Mouse (Mus musculus) neural tube, embryonic 12.5 days (tissue): ENCODE data around the gene Otor. TPM values are rescaled to one million over a fixed set of nuclear protein-coding genes. Genes with fewer than 3 reads are reported as not detected.

Source experiments
- ATAC-seq: fragments of 200-750 bp; cut with Nextera tagmentation; 2 replicates; pipeline ENCODE4 v1.8.0; 2017; ENCODE audit warnings: low read depth, mild to moderate bottlenecking, moderate TSS enrichment, moderate library complexity; ENCODE audit not compliant: low FRiP score
- H3K27ac ChIP-seq: fragments of 300-500 bp; sonication (generic); 2 replicates; pipeline ENCODE4 v1.5.1; 2016
- H3K27me3 ChIP-seq: fragments of 300-500 bp; sonication (generic); replicated peaks from 2 replicates; pipeline ENCODE4 v1.6.1; 2016; ENCODE audit warnings: mild to moderate bottlenecking
- H3K36me3 ChIP-seq: fragments of 300-500 bp; sonication (generic); 2 replicates; pipeline ENCODE4 v1.6.1; 2016; ENCODE audit warnings: mild to moderate bottlenecking
- H3K4me1 ChIP-seq: fragments of 300-500 bp; sonication (generic); 2 replicates; pipeline ENCODE4 v1.6.1; 2016
- H3K4me2 ChIP-seq: fragments of 300-500 bp; sonication (generic); replicated peaks from 2 replicates; pipeline ENCODE4 v1.6.1; 2016; ENCODE audit warnings: mild to moderate bottlenecking
- H3K4me3 ChIP-seq: fragments of 300-500 bp; sonication (generic); 2 replicates; pipeline ENCODE4 v1.5.1; 2016
- H3K9ac ChIP-seq: fragments of 300-500 bp; sonication (generic); 2 replicates; pipeline ENCODE4 v1.6.1; 2016; ENCODE audit warnings: mild to moderate bottlenecking
- H3K9me3 ChIP-seq: fragments of 300-500 bp; sonication (generic); 2 replicates; pipeline ENCODE4 v1.6.1; 2016; ENCODE audit warnings: mild to moderate bottlenecking
- WGBS: fragments of 180-500 bp; shearing (Covaris S2); methylation state at CpG from one replicate; pipeline ENCODE4 v1.1.7; 2016; 5-methylcytosine and 5-hydroxymethylcytosine counted together
- polyA plus RNA-seq: library from polyadenylated mRNA; unstranded; fragments of >200 nt; fragmentation: Nextera tagmentation; extraction: Ambion mirVana; gene quantifications from 2 replicates; pipeline ENCODE4 v1.2.1, GENCODE M21; 2016

Gene Otor
- polyA plus RNA-seq, 1 experiment from 2014 or later = 2.3 TPM

- ATAC-seq = no peak
- WGBS = 82% methylated on average over 3 of the region's 3 CpGs
- Histone ChIP-seq H3K4me2 (no peak overlapping the region), H3K4me1 (no peaks in the 10 kb centered on the region), H3K9ac (no peak overlapping the region), H3K27ac (no peak overlapping the region), H3K4me3 (no peak overlapping the region), H3K36me3 (no peaks in the 10 kb centered on the region), H3K9me3 (no peaks in the 10 kb centered on the region), H3K27me3 (no peaks in the 10 kb centered on the region)
Measured at GRCm38 (mm10) chr2:143081693-143082092, 3.4 kb downstream of the Otor start.

- Histone ChIP-seq H3K4me1 (no peaks in the 10 kb centered on the region), H3K36me3 (no peaks in the 10 kb centered on the region), H3K27ac (no peak overlapping the region), H3K9me3 (no peaks in the 10 kb centered on the region), H3K4me2 (no peak overlapping the region), H3K9ac (no peak overlapping the region), H3K27me3 (no peaks in the 10 kb centered on the region), H3K4me3 (no peak overlapping the region)
- peak; percentile 69; the same call in 1 of the 2 replicates for ATAC-seq
- 61% methylated on average over 2 of the region's 2 CpGs for WGBS
Measured at GRCm38 (mm10) chr2:143084852-143085397, 6.7 kb downstream of the Otor start.

- no peak overlapping the region for H3K9ac ChIP-seq
- no peaks in the 10 kb centered on the region for H3K9me3 ChIP-seq
- H3K27ac ChIP-seq = no peak overlapping the region
- no peak for ATAC-seq
- 87% methylated on average over 8 of the region's 8 CpGs for WGBS
- no peaks in the 10 kb centered on the region for H3K4me1 ChIP-seq
- no peaks in the 10 kb centered on the region for H3K36me3 ChIP-seq
- H3K4me3 ChIP-seq = no peak overlapping the region
- no peaks in the 10 kb centered on the region for H3K27me3 ChIP-seq
- H3K4me2 ChIP-seq = no peak overlapping the region
Measured at GRCm38 (mm10) chr2:143089866-143090265, 11.6 kb downstream of the Otor start.

DNA sequence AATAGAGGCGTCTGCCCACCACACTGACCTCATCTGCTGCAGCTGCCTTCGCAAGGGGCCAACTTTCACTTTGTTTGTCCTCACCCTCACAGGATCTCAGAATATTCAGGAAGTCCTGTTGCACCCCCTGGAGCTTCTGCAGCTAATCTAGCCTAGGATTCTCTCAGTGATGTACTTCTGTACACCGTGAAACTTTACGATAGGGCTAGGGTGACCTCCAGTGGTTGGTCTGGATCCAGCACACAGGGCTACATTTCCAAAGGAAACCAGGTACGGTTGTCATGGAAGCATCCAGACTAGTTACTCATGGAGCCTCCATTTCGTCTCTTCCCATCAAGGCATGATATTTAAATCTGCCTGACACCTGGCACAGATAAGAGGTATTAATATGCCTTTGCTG is 15.5 kb downstream of the Otor start:
- Histone ChIP-seq H3K4me2 (no peak overlapping the region), H3K36me3 (no peaks in the 10 kb centered on the region)

DNA sequence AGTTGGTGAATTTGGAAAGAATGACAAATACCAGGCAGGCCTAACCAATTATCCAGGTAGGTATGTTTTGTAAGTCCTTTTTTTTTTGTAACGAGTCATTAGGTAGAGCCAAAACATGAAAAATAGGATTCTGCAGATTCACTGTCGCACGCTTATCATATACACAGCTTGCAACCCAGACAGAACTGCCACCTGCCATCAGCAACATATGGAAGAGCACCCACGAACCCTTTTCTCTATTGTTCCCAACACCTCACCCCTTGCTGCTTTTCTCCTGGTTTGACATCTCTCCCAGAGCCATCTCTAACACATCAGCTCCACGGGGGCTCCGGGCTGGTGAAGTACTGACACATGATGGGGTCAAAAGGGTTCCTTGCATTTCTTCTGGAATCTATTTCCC is 16.5 kb downstream of the Otor start:
- Histone ChIP-seq H3K27me3 (no peaks in the 10 kb centered on the region), H3K4me3 (no peak overlapping the region), H3K4me2 (no peak overlapping the region), H3K9me3 (no peaks in the 10 kb centered on the region), H3K27ac (no peak overlapping the region), H3K4me1 (no peaks in the 10 kb centered on the region), H3K36me3 (no peaks in the 10 kb centered on the region), H3K9ac (no peak overlapping the region)
- no peak for ATAC-seq
- WGBS = 76% methylated on average over 6 of the region's 6 CpGs

More for the DNA sequence above, 15.5 kb downstream of the Otor start:
- 39% methylated on average over 6 of the region's 6 CpGs for WGBS
- no peaks in the 10 kb centered on the region for H3K9me3 ChIP-seq
- no peak overlapping the region for H3K4me3 ChIP-seq
- peak; percentile 89; the same call in 1 of the 2 replicates for ATAC-seq
- no peak overlapping the region for H3K27ac ChIP-seq
- H3K9ac ChIP-seq = no peak overlapping the region
- no peaks in the 10 kb centered on the region for H3K4me1 ChIP-seq
- H3K27me3 ChIP-seq = no peaks in the 10 kb centered on the region

DNA sequence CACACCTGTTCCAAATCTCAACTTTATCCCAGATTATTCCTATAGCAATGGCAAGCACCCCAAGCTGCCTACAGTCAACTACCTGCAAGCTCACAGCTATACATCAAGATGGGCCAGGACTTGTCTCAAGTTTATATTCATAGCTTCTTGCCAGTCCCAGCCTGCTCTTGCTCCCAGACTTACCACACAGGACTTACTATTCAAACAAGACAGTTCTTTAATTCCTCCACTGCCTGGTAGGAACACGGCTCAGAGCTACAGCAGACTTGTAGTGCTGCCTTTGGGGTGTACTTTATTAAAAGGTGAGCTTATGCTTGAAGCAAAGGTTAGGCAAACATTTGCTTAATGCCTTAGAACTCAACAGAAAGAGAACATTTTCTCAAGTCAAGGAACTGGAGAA is 18.9 kb downstream of the Otor start:
- no peak for ATAC-seq
- Histone ChIP-seq H3K4me2 (no peak overlapping the region), H3K9me3 (no peaks in the 10 kb centered on the region), H3K27ac (no peak overlapping the region), H3K4me1 (no peaks in the 10 kb centered on the region), H3K4me3 (no peak overlapping the region), H3K36me3 (no peaks in the 10 kb centered on the region), H3K9ac (no peak overlapping the region), H3K27me3 (no peaks in the 10 kb centered on the region)
- 86% methylated on average over 1 of the region's 1 CpGs for WGBS

DNA sequence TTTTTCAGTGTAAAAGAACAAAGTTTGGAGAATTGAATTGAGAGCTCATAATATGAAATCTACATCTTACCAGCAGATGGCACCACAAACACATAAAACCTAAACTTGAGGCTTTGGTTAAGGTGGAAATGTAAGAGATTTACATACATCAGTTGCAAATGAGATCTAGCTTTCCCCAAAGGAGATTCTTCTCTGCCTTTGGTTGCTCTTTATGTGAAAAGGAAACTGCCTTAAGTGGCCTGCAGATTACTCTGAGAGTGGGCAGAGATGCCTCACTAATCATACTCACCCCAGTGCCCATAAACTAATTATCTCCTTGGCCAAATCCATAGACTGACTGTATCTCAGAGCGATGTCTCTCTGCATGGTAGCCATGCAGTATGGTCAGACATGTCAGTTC is 35.6 kb downstream of the Otor start:
- H3K4me1 ChIP-seq = no peaks in the 10 kb centered on the region
- no peak overlapping the region for H3K9ac ChIP-seq
- no peaks in the 10 kb centered on the region for H3K36me3 ChIP-seq
- H3K27ac ChIP-seq = no peak overlapping the region
- ATAC-seq = no peak
- H3K4me3 ChIP-seq = no peak overlapping the region
- no peaks in the 10 kb centered on the region for H3K27me3 ChIP-seq
- H3K4me2 ChIP-seq = no peak overlapping the region
- H3K9me3 ChIP-seq = no peaks in the 10 kb centered on the region
- 69% methylated on average over 1 of the region's 1 CpGs for WGBS

GRCm38 (mm10) chr2:143114716-143115115 is 36.4 kb downstream of the Otor start:
- Histone ChIP-seq H3K4me3 (no peak overlapping the region), H3K9me3 (no peaks in the 10 kb centered on the region), H3K4me1 (no peaks in the 10 kb centered on the region), H3K9ac (no peak overlapping the region), H3K36me3 (no peaks in the 10 kb centered on the region), H3K4me2 (no peak overlapping the region), H3K27me3 (no peaks in the 10 kb centered on the region), H3K27ac (no peak overlapping the region)
- WGBS = 78% methylated on average over 4 of the region's 4 CpGs
- ATAC-seq = no peak

DNA sequence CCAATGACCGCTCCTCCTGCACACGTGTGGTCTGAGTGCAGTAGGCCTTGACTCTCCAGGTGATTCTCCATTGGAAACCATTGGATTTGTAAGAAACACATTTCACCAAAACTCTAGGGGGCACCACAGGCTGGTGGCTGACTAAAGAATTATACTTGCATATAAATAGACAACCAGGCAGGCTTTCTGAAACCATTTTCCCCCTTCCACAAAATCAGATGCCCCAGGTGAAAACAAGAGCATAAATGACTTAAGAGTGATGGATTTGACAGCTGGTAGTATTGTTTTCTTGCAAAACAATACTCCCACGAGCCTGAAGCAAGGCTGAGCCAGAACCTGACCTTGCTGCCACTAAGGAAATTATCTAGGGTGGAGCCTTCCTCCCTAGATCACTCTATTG is 39.2 kb downstream of the Otor start:
- Histone ChIP-seq H3K27ac (no peak overlapping the region), H3K36me3 (no peaks in the 10 kb centered on the region), H3K4me3 (no peak overlapping the region), H3K9me3 (no peaks in the 10 kb centered on the region), H3K4me2 (no peak overlapping the region), H3K4me1 (no peaks in the 10 kb centered on the region), H3K27me3 (no peaks in the 10 kb centered on the region), H3K9ac (no peak overlapping the region)
- WGBS = 60% methylated on average over 3 of the region's 3 CpGs
- ATAC-seq = no peak

DNA sequence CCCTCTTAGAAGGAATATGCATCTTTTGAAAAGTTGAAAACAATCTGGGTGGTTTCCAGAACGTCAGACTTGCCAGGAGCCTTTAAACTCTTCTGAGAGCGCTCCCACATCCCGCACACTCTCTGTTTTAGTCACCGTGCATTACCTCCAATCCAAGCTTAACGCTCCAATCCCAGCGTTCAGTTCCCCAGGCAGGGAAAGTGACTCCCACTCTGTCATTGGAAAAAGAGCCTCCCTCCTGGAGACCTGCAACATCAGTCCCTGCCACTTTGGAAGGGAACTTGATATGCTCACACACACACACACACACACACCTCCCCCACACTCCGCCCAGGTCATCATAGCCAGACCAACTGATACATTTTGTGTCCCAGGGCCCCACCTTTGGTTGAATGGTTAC is 39.9 kb downstream of the Otor start:
- Histone ChIP-seq H3K4me3 (no peak overlapping the region), H3K36me3 (no peaks in the 10 kb centered on the region), H3K4me2 (no peak overlapping the region), H3K9me3 (no peaks in the 10 kb centered on the region), H3K27me3 (no peaks in the 10 kb centered on the region), H3K9ac (no peak overlapping the region), H3K4me1 (no peaks in the 10 kb centered on the region), H3K27ac (no peak overlapping the region)
- ATAC-seq = no peak
- 88% methylated on average over 7 of the region's 7 CpGs for WGBS

DNA sequence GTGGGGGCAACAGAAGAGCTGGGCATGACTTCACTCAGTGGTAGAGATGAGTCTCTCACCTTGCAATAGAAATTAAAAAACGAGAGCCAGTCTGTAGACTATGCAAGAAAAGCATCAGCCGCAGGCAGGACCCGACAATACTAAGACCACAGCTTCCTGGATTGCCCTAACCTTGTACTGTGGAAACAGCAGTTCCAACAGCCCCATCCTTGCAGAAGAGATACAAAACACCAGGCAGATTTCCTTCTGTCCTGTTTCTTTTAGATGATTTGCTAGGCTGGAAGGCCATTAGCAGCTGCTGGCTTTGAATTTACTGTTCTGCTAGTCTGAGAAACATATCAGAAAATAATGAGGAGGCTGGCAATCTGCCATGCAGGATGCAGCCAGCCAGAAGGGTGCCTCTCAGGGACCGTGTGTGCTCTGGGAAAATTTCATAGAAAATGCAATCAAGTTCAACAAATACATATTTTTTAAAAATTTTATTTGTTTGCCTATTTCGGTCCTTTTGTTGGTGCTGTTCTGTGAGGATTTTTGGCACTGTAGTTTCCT is 52.9 kb downstream of the Otor start:
- WGBS = 81% methylated on average over 5 of the region's 5 CpGs

More for the DNA sequence above, 52.9 kb downstream of the Otor start:
- Histone ChIP-seq H3K36me3 (no peaks in the 10 kb centered on the region), H3K27ac (no peak overlapping the region), H3K27me3 (no peaks in the 10 kb centered on the region), H3K4me1 (no peaks in the 10 kb centered on the region), H3K4me2 (no peak overlapping the region), H3K9ac (no peak overlapping the region), H3K9me3 (no peaks in the 10 kb centered on the region), H3K4me3 (no peak overlapping the region)
- ATAC-seq = peak; percentile 50; the same call in 1 of the 2 replicates
